Mouse (Mus musculus): ENCODE measurements around the gene Trappc6a.
"Not testable (repeated sequence)": the region's sequence is repeated elsewhere in the genome, so short reads cannot be mapped to it uniquely, and the experiment has no call there.

The Trappc6a gene

GRCm38 (mm10) chr7:19491731-19492130, 16.5 kb upstream of the Trappc6a start:
- no peak for DNase-seq

GRCm38 (mm10) chr7:19494751-19495474, 13.3 kb upstream of the Trappc6a start:
- no peak for DNase-seq

- DNase-seq: no peak
These were observed 12.5 kb upstream of the Trappc6a start for GRCm38 (mm10) chr7:19495521-19496213.

GRCm38 (mm10) chr7:19496214-19496555, 12.0 kb upstream of the Trappc6a start:
- no peak for DNase-seq

- no peak for DNase-seq
These were observed 9.9 kb upstream of the Trappc6a start for GRCm38 (mm10) chr7:19498326-19498725.

GRCm38 (mm10) chr7:19500420-19501363, 7.5 kb upstream of the Trappc6a start:
- no peak for DNase-seq

- DNase-seq: no peak
These were observed 6.5 kb upstream of the Trappc6a start for GRCm38 (mm10) chr7:19501658-19502057.

- peak; percentile 53 for DNase-seq
These were observed 4.6 kb upstream of the Trappc6a start for GRCm38 (mm10) chr7:19503481-19504068.

GRCm38 (mm10) chr7:19506326-19506725, 1.9 kb upstream of the Trappc6a start:
- no peak for DNase-seq

GRCm38 (mm10) chr7:19506969-19507611, 1.1 kb upstream of the Trappc6a start:
- peak; percentile 45 for DNase-seq

GRCm38 (mm10) chr7:19507612-19507981, 598 bp upstream of the Trappc6a start:
- DNase-seq: no peak

GRCm38 (mm10) chr7:19508924-19509568, 851 bp downstream of the Trappc6a start:
- no peak for DNase-seq

- no peak for DNase-seq
These were observed 1.6 kb downstream of the Trappc6a start for GRCm38 (mm10) chr7:19509786-19510185.

GRCm38 (mm10) chr7:19511934-19512333, 3.7 kb downstream of the Trappc6a start:
- not testable (repeated sequence) for DNase-seq

- no peak for DNase-seq
These were observed 4.2 kb downstream of the Trappc6a start for GRCm38 (mm10) chr7:19512353-19512752.

- no peak for DNase-seq
These were observed 9.6 kb downstream of the Trappc6a start, which contains the start of gene Nkpd1 for GRCm38 (mm10) chr7:19517652-19518365. Gene Nkpd1, plus strand, starts transcription at chr7:19517838.

- DNase-seq: no peak
These were observed 11.8 kb downstream of the Trappc6a start for GRCm38 (mm10) chr7:19520032-19520431.

- DNase-seq: no peak
These were observed 15.0 kb downstream of the Trappc6a start for GRCm38 (mm10) chr7:19523017-19523756.

GRCm38 (mm10) chr7:19523757-19524419, 15.7 kb downstream of the Trappc6a start:
- DNase-seq: no peak

All from cerebellum, adult 11 months (tissue).